Mouse (Mus musculus): ENCODE measurements at regions not wholly inside any gene's neighbourhood (a gene's known extent, or its start where the extent isn't known, plus 50 kb on each side); places are given as distances from the start of the nearest gene placed in this dataset.
"Not testable (repeated sequence)": the region's sequence is repeated elsewhere in the genome, so short reads cannot be mapped to it uniquely, and the experiment has no call there.

- no peak for DNase-seq
Observed at GRCm38 (mm10) chr12:114285082-114285481, 741.4 kb downstream of the Adam6a start.

DNA sequence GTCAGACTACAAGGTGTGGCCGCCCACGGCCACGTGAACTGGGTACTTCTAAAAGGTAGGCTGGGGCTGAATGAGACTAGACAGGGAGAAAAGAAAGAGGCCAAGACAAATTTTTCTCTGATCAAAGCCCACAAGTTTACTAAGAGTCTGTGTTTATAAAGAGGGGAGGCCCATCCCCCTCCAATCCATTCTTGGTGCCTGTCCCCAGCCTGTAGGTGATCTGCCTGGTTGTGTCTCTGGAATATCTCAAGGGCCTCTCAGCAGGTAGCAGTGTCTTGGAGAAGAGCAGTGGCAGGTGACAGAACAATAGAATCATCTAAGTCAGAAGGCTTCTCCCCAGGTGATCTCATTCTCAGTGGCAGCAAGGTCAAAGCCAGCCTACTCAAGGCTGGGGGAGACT, 743.3 kb downstream of the Adam6a start:
- no peak for DNase-seq

DNA sequence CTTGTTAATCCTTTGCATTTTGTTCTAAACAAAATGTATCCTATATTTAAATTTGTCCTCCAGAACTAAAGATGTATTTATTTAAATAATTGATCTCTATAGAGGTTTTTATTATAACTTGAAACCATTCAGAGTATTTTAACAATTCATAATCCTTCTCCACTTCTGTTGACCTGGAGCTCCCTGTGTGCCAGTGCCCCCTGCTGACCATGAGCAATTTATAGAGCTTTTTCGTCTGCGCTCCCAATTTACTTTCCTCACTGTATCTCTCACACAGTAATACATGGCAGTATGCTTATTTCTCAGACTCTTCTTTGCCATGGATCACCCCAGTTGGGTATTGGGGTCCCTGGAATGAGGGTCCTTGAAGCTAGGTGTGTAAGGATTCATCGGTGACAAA, 747.4 kb downstream of the Adam6a start:
- DNase-seq: no peak

DNA sequence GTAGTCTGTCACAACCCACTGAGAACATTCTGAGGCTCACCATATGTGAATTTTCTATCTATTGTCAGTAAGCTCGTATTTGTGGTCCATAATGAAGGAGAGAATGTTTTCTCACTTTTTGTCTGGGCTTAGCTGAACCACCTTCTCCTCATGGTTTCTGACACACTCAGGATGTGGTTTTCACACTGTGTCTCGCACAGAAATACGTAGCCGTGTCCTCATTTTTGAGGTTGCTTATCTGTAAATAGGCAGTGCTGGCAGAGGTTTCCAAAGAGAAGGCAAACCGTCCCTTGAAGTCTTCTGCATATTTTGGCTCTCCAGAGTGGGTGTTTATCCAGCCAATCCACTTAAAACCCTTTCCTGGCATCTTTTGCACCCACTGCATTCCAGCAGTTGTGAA, 756.1 kb downstream of the Adam6a start:
- DNase-seq: no peak

- DNase-seq: no peak
Observed at GRCm38 (mm10) chr12:114301728-114302127, 758.0 kb downstream of the Adam6a start.

DNA sequence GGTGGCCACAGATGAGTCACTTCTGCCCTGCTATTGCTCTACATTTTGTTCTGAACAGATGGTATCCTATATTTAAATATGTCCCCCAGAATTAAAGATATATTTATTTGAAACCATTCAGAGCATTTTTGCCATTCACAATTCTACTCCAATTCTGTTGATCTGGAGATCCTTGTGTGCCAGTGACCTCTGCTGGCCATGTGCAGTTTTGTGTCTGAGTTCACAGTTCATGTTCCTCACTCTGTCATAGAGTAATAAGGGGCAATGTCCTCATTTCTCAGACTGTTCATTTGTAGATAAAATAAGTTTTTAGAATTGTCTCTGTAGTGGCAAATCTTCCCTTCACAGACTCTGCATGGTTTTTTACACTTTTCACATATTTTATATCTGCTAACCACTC, 788.8 kb downstream of the Adam6a start:
- no peak for DNase-seq

GRCm38 (mm10) chr12:114366276-114366675, 822.6 kb downstream of the Adam6a start:
- DNase-seq: no peak

DNA sequence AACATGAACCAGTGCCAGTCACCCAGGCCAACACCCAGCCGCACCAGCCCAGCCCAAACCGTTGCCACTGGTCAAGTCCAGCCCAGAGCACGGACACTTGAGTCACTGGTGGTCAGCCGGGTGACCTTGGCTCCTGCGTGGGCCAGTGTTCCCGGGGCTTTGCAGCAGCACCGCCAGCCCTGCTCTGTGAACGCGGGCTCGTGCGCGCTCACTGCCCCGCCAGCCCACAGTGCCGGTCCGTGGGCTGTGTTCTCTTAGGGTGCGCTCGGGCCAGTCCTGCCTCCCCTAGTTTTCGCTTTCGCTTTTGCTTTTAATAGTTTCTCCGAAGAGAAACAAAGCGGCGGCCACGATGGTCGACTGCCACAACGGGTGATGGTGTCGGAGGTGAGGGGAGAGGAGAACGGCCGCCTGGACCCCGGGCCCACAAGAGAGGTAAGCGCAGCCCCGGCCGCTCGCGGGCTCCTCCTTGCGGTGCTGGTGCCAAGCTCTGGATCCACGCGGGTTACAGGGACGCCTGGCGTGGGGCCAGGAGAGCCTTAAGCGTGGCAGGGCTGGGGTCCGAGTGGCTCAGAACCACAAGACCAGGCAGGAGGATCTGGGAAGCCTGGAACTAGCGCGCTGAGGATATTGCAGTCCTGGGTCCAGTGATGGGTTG, 835.1 kb downstream of the Adam6a start:
- DNase-seq: peak; percentile 32

DNA sequence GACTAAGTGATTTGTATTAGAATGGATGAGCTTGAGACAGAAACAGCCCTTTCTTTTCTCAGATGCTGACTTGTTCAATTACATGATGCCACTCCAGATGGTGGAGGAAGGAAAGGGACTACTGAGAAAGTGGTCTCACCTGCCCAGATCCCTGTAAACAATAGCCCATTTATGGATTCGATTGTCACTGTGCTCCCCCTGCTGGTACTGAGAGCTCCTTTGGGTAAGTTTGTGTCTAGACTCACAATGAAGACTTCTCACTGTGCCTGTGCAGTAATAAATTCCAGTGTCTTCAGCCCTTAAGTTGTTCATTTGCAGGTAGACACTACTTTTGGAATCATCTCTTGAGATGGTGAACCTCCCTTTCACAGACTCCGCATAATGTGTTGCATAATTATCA, 847.7 kb downstream of the Adam6a start:
- DNase-seq: no peak

DNA sequence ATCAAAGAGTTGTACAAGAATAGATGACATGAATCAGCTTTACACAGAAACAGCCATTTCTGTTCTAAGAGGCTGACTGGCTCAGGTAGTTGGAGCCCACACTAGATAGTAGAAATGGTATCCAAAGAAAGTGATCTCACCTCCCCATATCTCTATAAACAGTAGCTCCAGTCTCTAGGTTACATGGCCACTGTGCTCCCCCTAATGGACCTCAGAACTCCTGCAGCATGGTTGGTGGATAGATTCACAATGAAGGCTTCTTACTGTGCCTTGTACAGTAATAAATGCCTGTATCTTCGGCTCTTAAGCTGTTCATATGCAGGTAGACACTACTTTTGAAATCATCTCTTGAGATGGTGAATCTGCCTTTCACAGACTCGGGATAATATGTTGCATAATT, 862.5 kb downstream of the Adam6a start:
- no peak for DNase-seq

GRCm38 (mm10) chr12:114434529-114434928, 890.8 kb downstream of the Adam6a start:
- no peak for DNase-seq

DNA sequence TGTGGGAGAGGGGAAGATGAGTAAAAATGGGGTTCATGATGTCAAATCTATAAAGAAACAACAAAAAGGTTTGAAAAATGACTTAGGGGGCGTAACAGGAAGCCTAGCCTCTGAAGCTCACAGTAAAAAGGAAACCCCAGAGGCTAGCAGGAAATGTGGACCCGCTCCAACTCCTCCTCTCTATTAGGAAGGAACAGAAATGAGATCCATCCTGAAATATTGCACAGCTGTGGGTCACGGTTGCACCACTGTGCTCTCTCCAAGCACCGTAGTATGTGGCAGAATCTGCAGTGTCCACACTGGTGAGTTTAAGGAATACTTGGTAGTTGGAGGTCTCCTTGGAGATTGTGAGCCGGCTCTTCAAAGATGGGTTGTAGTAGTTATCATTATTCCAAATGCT, 918.3 kb downstream of the Adam6a start:
- DNase-seq: no peak

DNA sequence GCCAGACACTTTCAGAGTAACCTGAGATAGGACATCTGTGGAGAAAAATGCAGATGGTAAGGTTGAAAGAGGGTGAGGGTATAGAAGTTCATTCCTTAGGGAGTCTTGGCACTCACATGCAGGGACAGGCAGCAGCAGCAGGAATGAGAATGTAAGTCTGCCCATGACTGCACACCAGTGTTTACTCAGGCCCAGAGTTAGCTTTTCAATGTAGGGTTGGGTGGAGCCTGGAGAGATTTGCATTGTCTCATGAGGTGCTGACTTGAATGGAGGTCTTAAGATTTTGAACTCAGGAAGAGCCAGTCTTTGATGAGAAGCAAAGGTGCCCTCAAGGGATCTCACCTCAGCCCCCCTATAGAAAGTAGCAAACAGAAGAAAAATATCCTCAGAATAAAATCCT, 918.9 kb downstream of the Adam6a start:
- no peak for DNase-seq

DNA sequence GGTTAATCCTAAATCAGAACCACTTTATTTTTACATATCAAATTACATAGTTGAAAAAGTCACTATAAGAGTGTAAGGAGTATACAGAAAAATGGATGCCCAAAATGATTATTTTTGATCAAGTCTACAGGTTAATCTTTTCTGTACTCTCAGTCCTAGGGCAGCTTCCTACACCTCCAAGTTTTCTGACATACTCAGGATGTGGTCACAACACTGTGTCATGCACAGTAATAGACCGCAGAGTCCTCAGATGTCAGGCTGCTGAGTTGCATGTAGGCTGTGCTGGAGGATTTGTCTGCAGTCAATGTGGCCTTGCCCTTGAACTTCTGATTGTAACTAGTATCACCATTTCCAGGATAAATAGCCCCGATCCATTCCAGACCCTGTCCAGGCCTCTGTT, 925.1 kb downstream of the Adam6a start:
- no peak for DNase-seq

DNA sequence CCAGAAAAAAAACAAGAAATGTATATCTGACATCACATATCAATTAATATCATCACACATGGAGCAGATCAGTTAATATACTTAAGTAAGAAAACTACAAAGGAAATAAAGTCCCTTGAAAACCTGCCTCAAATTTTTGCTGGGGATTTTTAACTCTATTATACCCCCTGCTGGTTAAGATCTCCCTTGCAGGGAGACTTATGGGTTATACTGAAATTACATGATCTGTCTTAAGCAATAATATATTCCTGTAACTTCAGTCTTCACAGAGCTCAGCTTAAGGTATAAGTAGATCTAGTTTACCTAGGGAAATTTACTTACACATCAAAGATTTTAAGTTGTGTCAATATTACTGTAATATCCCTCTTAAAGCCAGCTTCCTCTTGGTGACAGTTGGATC, 929.0 kb downstream of the Adam6a start:
- DNase-seq: not testable (repeated sequence)

GRCm38 (mm10) chr12:114478741-114479140, 935.0 kb downstream of the Adam6a start:
- DNase-seq: no peak

DNA sequence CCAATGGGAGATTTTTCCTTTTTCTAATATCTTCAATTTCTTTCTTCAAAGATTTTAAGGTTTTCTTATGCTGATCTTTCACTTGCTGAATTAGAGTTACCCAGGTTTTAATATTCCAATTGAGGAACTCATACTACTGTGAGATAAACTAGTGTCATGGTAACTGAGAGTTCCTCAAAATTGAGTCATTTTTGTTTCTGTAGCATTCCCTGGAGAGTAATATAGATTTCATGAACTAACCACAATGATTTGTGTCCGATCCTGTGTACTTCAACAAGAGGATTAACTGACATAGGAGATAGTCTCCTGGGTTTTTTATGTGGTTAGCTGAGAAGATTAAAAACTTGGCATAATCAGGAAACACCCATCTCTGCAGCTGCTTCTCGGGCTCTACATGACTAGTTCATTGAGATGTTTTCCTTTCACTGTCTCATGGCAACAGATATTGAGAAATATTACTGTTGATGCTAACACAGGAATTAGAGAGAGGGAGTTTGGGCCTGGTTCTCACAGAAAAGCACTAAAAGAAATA, 949.9 kb downstream of the Adam6a start:
- not testable (repeated sequence) for DNase-seq

DNA sequence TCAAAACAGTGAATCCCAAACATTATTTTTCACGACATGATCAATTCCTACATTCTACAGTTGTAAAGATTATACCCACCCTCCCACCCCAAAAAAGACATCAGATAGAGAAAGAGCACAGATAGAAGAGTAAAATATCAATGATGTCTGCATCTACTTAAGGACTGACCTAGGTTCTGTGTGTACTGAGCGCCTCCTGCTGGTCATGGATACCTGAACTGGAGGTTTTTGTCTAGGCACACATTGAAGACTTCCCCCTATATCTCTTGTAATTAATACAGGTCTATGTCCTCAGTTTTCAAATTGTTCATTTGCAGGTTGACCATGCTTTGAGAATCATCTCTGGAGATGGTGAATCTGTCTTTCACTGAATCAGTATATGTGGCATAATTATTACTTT, 952.0 kb downstream of the Adam6a start:
- no peak for DNase-seq

- DNase-seq: no peak
Observed at GRCm38 (mm10) chr12:114513143-114513542, 969.4 kb downstream of the Adam6a start.

GRCm38 (mm10) chr12:114542094-114542493, 998.4 kb downstream of the Adam6a start:
- DNase-seq: not testable (repeated sequence)

DNA sequence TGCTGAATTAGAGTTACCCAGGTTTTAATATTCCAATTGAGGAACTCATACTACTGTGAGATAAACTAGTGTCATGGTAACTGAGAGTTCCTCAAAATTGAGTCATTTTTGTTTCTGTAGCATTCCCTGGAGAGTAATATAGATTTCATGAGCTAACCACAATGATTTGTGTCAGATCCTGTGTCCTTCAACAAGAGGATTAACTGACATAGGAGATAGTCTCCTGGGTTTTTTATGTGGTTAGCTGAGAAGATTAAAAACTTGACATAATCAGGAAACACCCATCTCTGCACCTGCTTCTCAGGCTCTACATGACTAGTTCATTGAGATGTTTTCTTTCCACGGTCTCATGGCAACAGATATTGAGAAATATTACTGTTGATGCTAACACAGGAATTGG, 1001.2 kb downstream of the Adam6a start:
- not testable (repeated sequence) for DNase-seq

GRCm38 (mm10) chr12:114562440-114562839, 1018.7 kb downstream of the Adam6a start:
- DNase-seq: no peak

DNA sequence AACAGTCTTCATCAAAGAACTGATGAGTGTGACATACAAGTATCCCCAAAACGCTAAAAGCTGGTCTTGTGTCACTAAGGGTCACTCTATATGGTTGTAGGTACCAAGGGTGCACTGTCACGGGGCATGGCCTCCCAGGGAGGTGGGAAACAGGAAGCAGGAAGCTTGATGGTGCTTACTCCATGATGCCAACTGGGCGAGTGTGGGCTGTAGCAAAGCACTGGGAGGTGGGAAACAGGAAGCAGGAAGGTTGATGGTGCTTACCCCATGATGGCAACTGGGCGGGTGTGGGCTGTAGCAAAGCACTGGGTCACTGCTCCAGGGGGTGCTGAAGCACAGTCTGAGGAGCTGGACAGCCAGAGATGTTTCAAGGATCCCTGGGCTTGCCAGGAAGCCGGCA, 1019.3 kb downstream of the Adam6a start:
- DNase-seq: no peak

- DNase-seq: no peak
Observed at GRCm38 (mm10) chr12:114563683-114564082, 1020.0 kb downstream of the Adam6a start.

DNA sequence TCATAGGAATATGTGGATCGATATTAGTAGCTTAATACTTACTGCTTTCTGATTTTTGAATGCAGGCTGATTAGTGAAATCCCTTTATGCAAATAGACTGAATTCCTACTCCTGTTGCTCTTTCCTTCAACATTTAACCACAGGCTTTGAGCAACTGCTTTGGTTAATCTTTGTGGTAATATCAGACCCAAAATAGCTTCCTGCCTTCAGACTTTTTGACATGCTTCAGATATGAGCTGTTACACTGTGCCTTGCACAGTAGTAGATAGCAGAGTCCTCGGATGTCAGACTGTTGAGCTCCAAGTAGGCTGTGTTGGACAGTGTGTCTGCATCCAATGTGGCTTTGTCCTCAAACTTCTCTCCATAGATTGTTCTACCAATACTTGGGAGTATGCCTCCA, 1020.6 kb downstream of the Adam6a start:
- no peak for DNase-seq

All from kidney, postnatal 14 days (tissue).